Mouse (Mus musculus) kidney, adult 2 months (tissue): Measurements from ENCODE around the gene Lrr1.

Source experiments
- CTCF ChIP-seq: fragments of 200-500 bp; conservative IDR thresholded peaks from 2 replicates; pipeline ENCODE4 v1.5.1; 2011; ENCODE audit warnings: low read depth, mild to moderate bottlenecking, control low read depth, low read length, moderate library complexity, mixed read lengths; ENCODE audit not compliant: insufficient read depth, insufficient read length
- POLR2A ChIP-seq: fragments of 200-500 bp; IDR thresholded peaks from one replicate; pipeline ENCODE4 v1.6.1; 2011; ENCODE audit warnings: low read depth, low read length, control low read depth

GRCm38 (mm10) chr12:69190522-69190921 is 21.9 kb downstream of the Lrr1 start:
- TF ChIP-seq POLR2A: no peak
- TF ChIP-seq CTCF: no peak
